Mouse (Mus musculus) adrenal gland, postnatal 10 days (tissue): ENCODE data around the gene Zfp868. TPM values are rescaled to one million over a fixed set of nuclear protein-coding genes. Genes with fewer than 3 reads are reported as not detected.
"Not testable (repeated sequence)": the region's sequence is repeated elsewhere in the genome, so short reads cannot be mapped to it uniquely, and the experiment has no call there.

Experiments used
- DNase-seq: peaks from one replicate; pipeline ENCODE4 v3.0.0; 2021; ENCODE audit warnings: mixed read lengths
- long read RNA-seq, 2 experiments: library from polyadenylated mRNA; stranded (forward); transcript quantifications; one replicate each; pipeline ENCODE4 v2.0.0; 2021
- total RNA-seq, 2 experiments: library from RNA; stranded (reverse); gene quantifications; 2 replicates each; pipeline ENCODE4 v1.2.3; 2021

The Zfp868 gene
- 10 to 100 TPM; 12.4 to 15.1 TPM for total RNA-seq
- long read RNA-seq, experiment 1, transcript Zfp868-202 (5 exons, 2,259 nt): major isoform, 14 of 20 reads
- long read RNA-seq, experiment 1, partial matches to known transcripts: 0 of 20 reads
- long read RNA-seq, experiment 1, other reads (novel, unspliced or antisense): 5 of 20 reads
- long read RNA-seq, experiment 2, transcript Zfp868-202 (5 exons, 2,259 nt): major isoform, 9 of 12 reads
- long read RNA-seq, experiment 2, partial matches to known transcripts: 0 of 12 reads
- long read RNA-seq, experiment 2, other reads (novel, unspliced or antisense): 3 of 12 reads

- peak; percentile 100 for DNase-seq
Observed at GRCm38 (mm10) chr8:69625095-69625789, at the start of gene Zfp868. Gene Zfp868 (minus strand): TSS chr8:69625548.

GRCm38 (mm10) chr8:69665051-69665450 lies 39.7 kb upstream of the Zfp868 start:
- not testable (repeated sequence) for DNase-seq

GRCm38 (mm10) chr8:69661294-69661693 lies 35.9 kb upstream of the Zfp868 start:
- DNase-seq: no peak

GRCm38 (mm10) chr8:69654358-69654981 lies 29.1 kb upstream of the Zfp868 start, which contains the start of gene Zfp964:
Gene Zfp964 (plus strand): TSS chr8:69654479.
- DNase-seq: peak; percentile 95

GRCm38 (mm10) chr8:69653808-69654357 lies 28.5 kb upstream of the Zfp868 start:
- DNase-seq: no peak

GRCm38 (mm10) chr8:69618078-69618477 lies 7.3 kb downstream of the Zfp868 start:
- no peak for DNase-seq

- no peak for DNase-seq
Observed at GRCm38 (mm10) chr8:69614687-69615086, 10.7 kb downstream of the Zfp868 start.

- DNase-seq: not testable (repeated sequence)
Observed at GRCm38 (mm10) chr8:69597598-69597997, 27.8 kb downstream of the Zfp868 start.

- peak; percentile 55 for DNase-seq
Observed at GRCm38 (mm10) chr8:69584611-69585202, 40.6 kb downstream of the Zfp868 start.

GRCm38 (mm10) chr8:69584201-69584600 lies 41.1 kb downstream of the Zfp868 start:
- not testable (repeated sequence) for DNase-seq

Other genes starting within 250 kb of the Zfp868 start
- not detected for gene Gm9495, start 172.0 kb downstream of the Zfp868 start, total RNA-seq
- not detected for gene Gm7697, start 102.6 kb downstream of the Zfp868 start, total RNA-seq
- gene Zfp964, start 28.9 kb upstream of the Zfp868 start, total RNA-seq: 1 to 10 TPM; 2.4 to 3.8 TPM
- 10 to 100 TPM; 20.5 to 21.6 TPM for gene Zfp869, start 85.2 kb upstream of the Zfp868 start, total RNA-seq
- 1 to 10 TPM; 3.7 to 4.3 TPM for gene Zfp963, start 124.4 kb upstream of the Zfp868 start, total RNA-seq
- 1 to 10 TPM in 1 of 2 experiments, not detected in 1; 2.8 TPM for gene Gm20422, start 149.3 kb upstream of the Zfp868 start, total RNA-seq
- gene Atp13a1, start 165.6 kb upstream of the Zfp868 start, total RNA-seq: 10 to 100 TPM; 33.0 to 33.3 TPM
- 10 to 100 TPM; 17.6 to 27.2 TPM for gene Zfp866, start 165.6 kb upstream of the Zfp868 start, total RNA-seq
- 10 to 100 TPM; 12.2 to 16.9 TPM for gene Gmip, start 183.1 kb upstream of the Zfp868 start, total RNA-seq
- 1 to 10 TPM in 1 of 2 experiments, under 1 TPM in 1; 0.96 to 1.1 TPM for gene Lpar2, start 196.9 kb upstream of the Zfp868 start, total RNA-seq
- 1 to 10 TPM; 1.2 to 1.7 TPM for gene Pbx4, start 206.9 kb upstream of the Zfp868 start, total RNA-seq